12 mouse cellular contexts compared by ENCODE assay signal in the genomic region with DNA sequence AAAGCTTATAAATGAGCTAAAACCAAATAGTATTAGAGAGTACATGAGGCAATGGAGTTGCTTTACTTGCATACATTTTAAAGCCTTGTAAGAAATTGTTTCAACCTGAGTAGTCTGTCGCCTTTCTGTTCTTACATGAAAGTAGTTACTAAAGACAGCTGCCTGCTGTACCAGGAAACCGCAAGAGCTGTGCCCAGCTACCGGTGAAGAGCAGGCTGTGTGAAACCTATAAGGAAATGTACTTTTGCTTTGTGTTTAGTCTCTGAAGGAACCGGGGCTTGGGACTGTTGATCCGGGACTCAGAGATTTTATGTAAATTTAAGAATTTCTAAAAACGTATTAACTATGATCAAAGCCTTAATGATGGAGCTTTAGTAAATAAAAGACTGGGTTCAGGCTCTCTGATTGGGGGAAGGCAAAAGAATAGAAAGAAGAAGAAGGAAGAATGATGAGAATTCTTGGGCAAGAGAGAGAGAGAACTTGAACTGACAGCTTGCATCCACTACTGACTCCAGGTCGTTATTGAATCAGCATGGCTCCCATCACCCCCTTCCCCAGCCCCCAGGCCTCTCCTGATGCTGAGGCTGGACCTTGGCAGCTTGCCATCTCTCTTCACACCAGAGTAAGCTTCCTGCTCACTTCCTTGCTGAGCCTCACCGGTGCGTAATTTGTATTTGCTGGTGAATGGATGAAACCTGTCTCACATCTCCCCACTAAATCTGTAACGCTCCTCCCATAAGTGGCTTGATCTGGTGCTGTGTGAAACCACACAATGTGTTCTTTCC. TPM values are rescaled to one million over a fixed set of nuclear protein-coding genes. Genes with fewer than 3 reads are reported as not detected.
DNase-seq lines count a peak whose midpoint lies in the region; ATAC-seq and TF ChIP-seq lines count a peak whose summit lies in the region.
"Had no signal": no experiment of that assay in that cellular context is flagged by ENCODE, and none has a peak within 500 bp of the region (broad histone marks: within the 10 kb centered on the region; RNA-seq: fewer than 3 reads in every experiment).

No protein-coding gene starts in this region.

- peaks cover 10 to 31% of the 10 kb centered on the region in 2 experiments for H3K4me1 ChIP-seq in CH12.LX (ENCODE audit: control insufficient read depth in 1 of 2, insufficient read depth in 2 of 2)
- H3K4me1 ChIP-seq: limb, embryonic 10.5 days had no signal

- TF ChIP-seq POLR2A in CH12.LX (IDR thresholded peaks at IDR 0.05; ENCODE audit: low read depth, low read length) = no peak

- H3K27me3 ChIP-seq in CH12.LX (replicated peaks) = no peaks in the 10 kb centered on the region
- H3K27me3 ChIP-seq: megakaryocyte, embryonic 14.5 days; Patski had no signal

- DNase-seq in heart, adult 11 months = peak; percentile 67
- DNase-seq in heart, adult 8-10 months (ENCODE audit: low spot score) = no peak
- peak; percentile 35 for DNase-seq in 416B (ENCODE audit: low read depth)
- DNase-seq in CH12.LX (ENCODE audit: extremely low read depth) = peak; percentile 64
- DNase-seq in urinary bladder, adult 18-20 months (ENCODE audit: low spot score in 2 of 2) = no peak
- no peak for DNase-seq in embryo, embryonic 10 days (ENCODE audit: low spot score)
- no peak for DNase-seq in lung, adult 18-20 months

- no peak for TF ChIP-seq CTCF in CH12.LX (conservative IDR thresholded peaks at IDR 0.05 in 1 of 2, IDR thresholded peaks at IDR 0.05 in 1 of 2; ENCODE audit: low read depth in 2 of 2, low read length in 2 of 2)

- in situ Hi-C loops in CH12.LX (cut with MboI; ENCODE audit: low pct_ligation_motif_present, low pct_unique_long_range_greater_than_20kb, low sequenced_read_pairs) = no loop called here

- TF ChIP-seq RAD21 in CH12.LX (IDR thresholded peaks at IDR 0.05; ENCODE audit: low read depth, low read length) = no peak

- H3K9ac ChIP-seq in CH12.LX (ENCODE audit: insufficient read depth, low read depth) = peak overlapping the region; percentile 60

- H3K4me2 ChIP-seq in CH12.LX (ENCODE audit: insufficient read depth, low read depth, poor library complexity, severe bottlenecking) = peak overlapping the region; percentile 97; the same call in 1 of the 2 replicates

- no peaks in the 10 kb centered on the region for H3K79me2 ChIP-seq in CH12.LX (replicated peaks; ENCODE audit: control insufficient read depth, extremely low read depth, insufficient read depth, poor library complexity, severe bottlenecking)

- dilution Hi-C loops in CH12.LX (cut with MboI; ENCODE audit: extremely low pct_ligation_motif_present, extremely low pct_unique_long_range_greater_than_20kb, low sequenced_read_pairs) = no loop called here

- TF ChIP-seq EP300 in CH12.LX (IDR thresholded peaks at IDR 0.05; ENCODE audit: low read length) = no peak; the same call in none of the 2 replicates

- H3K36me3 ChIP-seq in CH12.LX (replicated peaks in 1 of 2; ENCODE audit: control insufficient read depth in 1 of 2, insufficient read depth in 1 of 2, low read length in 1 of 2) = peaks cover 0 to 13% of the 10 kb centered on the region in 2 experiments
- H3K36me3 ChIP-seq: limb, embryonic 10.5 days had no signal

- peak overlapping the region; percentile 66 for H3K27ac ChIP-seq in CH12.LX (ENCODE audit: insufficient read depth, low read depth)
- H3K27ac ChIP-seq: limb, embryonic 10.5 days had no signal

- ATAC-seq in megakaryocyte, adult 5-6 weeks (ENCODE audit: poor library complexity, severe bottlenecking) = peak; percentile 54
- ATAC-seq: intestine, postnatal 0 days; Patski had no signal

- no peaks in the 10 kb centered on the region for H3K9me3 ChIP-seq in CH12.LX (replicated peaks; ENCODE audit: low read length)
- H3K9me3 ChIP-seq: limb, embryonic 10.5 days; megakaryocyte, embryonic 14.5 days had no signal

- H3K4me3 ChIP-seq in CH12.LX (replicated peaks in 1 of 3; ENCODE audit: low read depth in 2 of 3, low read length in 2 of 3, poor library complexity in 1 of 3) = peak overlapping the region in 2 of 3 experiments; percentile 10 to 22
- H3K4me3 ChIP-seq: limb, embryonic 10.5 days had no signal

TF ChIP-seq in CH12.LX, 34 proteins besides CTCF, POLR2A, EP300 and RAD21:
- TF ChIP-seq ETS1 (conservative IDR thresholded peaks at IDR 0.05; ENCODE audit: low read depth, low read length) (no peak), GABPA (IDR thresholded peaks at IDR 0.05; ENCODE audit: insufficient replicate concordance, low read depth, low read length) (no peak), CHD2 (IDR thresholded peaks at IDR 0.05; ENCODE audit: low read length) (peak; percentile 50; the same call in 1 of the 2 replicates), MAFK (IDR thresholded peaks at IDR 0.05; ENCODE audit: insufficient replicate concordance, low read length) (no peak), MEF2A (IDR thresholded peaks at IDR 0.05; ENCODE audit: borderline replicate concordance, low read depth, low read length) (no peak), MAZ (IDR thresholded peaks at IDR 0.05; ENCODE audit: low read depth, low read length) (no peak), IRF4 (IDR thresholded peaks at IDR 0.05; ENCODE audit: low read depth, low read length) (peak; percentile 31; the same call in 1 of the 2 replicates), USF1 (IDR thresholded peaks at IDR 0.05; ENCODE audit: low read depth, low read length) (no peak), RCOR1 (conservative IDR thresholded peaks at IDR 0.05; ENCODE audit: low read depth, low read length) (0 out of 2 replicates have a peak, but pooled peaks have one; percentile 64), ELF1 (IDR thresholded peaks at IDR 0.05; ENCODE audit: low read depth, low read length) (peak; percentile 28; the same call in 1 of the 2 replicates), SMC3 (IDR thresholded peaks at IDR 0.05; ENCODE audit: low read depth, low read length) (no peak; the same call in 1 of the 2 replicates), POLR2AphosphoS2 (IDR thresholded peaks at IDR 0.05; ENCODE audit: low read depth, low read length) (no peak), MAX (IDR thresholded peaks at IDR 0.05; ENCODE audit: low read length) (0 out of 2 replicates have a peak, but pooled peaks have one; percentile 29), MYC (IDR thresholded peaks at IDR 0.05; ENCODE audit: low read depth, low read length) (peak; percentile 37; the same call in 1 of the 2 replicates), BHLHE40 (IDR thresholded peaks at IDR 0.05; ENCODE audit: low read depth, low read length) (no peak), TCF12 (IDR thresholded peaks at IDR 0.05; ENCODE audit: low read depth, low read length) (peak; percentile 37; the same call in 1 of the 2 replicates), ZNF384 (IDR thresholded peaks at IDR 0.05; ENCODE audit: low read depth, low read length) (no peak), JUND (conservative IDR thresholded peaks at IDR 0.05; ENCODE audit: low read depth, low read length) (0 out of 2 replicates have a peak, but pooled peaks have one; percentile 2), USF2 (conservative IDR thresholded peaks at IDR 0.05; ENCODE audit: low read depth, low read length) (no peak), E2F4 (IDR thresholded peaks at IDR 0.05; ENCODE audit: insufficient replicate concordance, low read depth, low read length) (no peak), TBP (conservative IDR thresholded peaks at IDR 0.05; ENCODE audit: low read depth, low read length) (no peak), JUN (IDR thresholded peaks at IDR 0.05; ENCODE audit: insufficient read depth, low read depth, low read length) (no peak)
TF ChIP-seq in CH12.LX: peak in this region for 8.

RNA-seq across cellular contexts. Expression of gene Oxct1, which starts 59.6 kb away (rescaled TPM):
- 1,000 to 10,000 TPM; 1,258 to 1,664 (median 1,451) TPM for total RNA-seq in heart, adult 8-10 months (2022)
- 101 and 103 TPM in 2 replicates for total RNA-seq in CH12.LX (2012; rRNA removed)
- 105 and 107 TPM in 2 replicates for total RNA-seq in CH12.LX (2014; rRNA removed)
- polyA plus RNA-seq in CH12.LX (2012; ENCODE audit: insufficient read length, low read depth) = 127 TPM in 2 replicates
- 43.5 and 48.2 TPM in 2 replicates for total RNA-seq in megakaryocyte, adult 5-6 weeks (2015)
- 176 and 187 TPM in 2 replicates for total RNA-seq in megakaryocyte, adult 5-6 weeks (2017)

Comparison
In these comparisons a context has a peak if more than half of its experiments do, and no peak if none do; other contexts are left out.
1. DNase-seq: peak in heart, adult 11 months (single experiment), 416B (single experiment) and CH12.LX (single experiment); none in heart, adult 8-10 months (single experiment), urinary bladder, adult 18-20 months (0 of 2), embryo, embryonic 10 days (single experiment) and lung, adult 18-20 months (0 of 2).
2. RNA of gene Oxct1, which starts 59.6 kb away (total RNA-seq): 1,258 to 1,664 TPM in heart, adult 8-10 months; 43.5 to 187 TPM in megakaryocyte, adult 5-6 weeks and 101 to 107 TPM in CH12.LX; every median in the first group is over 4 times any median in the second.